Comparison of ENCODE assay signal across 8 mouse cellular contexts in the genomic region with DNA sequence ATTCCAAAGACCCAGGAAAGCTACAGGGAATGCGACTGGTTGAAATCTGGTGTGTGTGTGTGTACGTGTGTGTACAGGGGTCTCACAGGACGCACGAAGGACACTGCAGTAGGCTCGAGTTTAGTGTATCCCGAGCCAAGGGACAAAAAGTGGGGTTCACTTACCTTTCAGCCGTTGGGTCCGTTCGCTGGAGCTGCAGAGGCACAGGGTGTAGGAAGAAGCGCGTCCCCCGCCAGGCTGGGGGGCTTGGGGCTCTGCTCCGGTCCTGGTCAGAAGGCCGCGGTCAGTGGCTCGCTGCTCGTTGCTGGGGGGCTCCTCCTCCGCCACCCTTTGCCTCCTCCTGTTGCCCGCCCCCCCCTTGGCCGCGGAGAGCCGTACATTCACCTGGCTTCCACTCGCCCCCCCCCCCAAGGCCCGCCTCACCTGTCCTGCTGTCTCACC. TPM values are rescaled to one million over a fixed set of nuclear protein-coding genes. Genes with fewer than 3 reads are reported as not detected.
A peak's percentile ranks its signal among the peaks of the same experiment; 100 is the strongest.
DNase-seq lines count a peak whose midpoint lies in the region; ATAC-seq and TF ChIP-seq lines count a peak whose summit lies in the region.
"Had no signal": no experiment of that assay in that cellular context is flagged by ENCODE, and none has a peak within 500 bp of the region (broad histone marks: within the 10 kb centered on the region; RNA-seq: fewer than 3 reads in every experiment).

No protein-coding gene starts in this region.

- TF ChIP-seq CTCF in C2C12 (IDR thresholded peaks at IDR 0.05; ENCODE audit: control insufficient read depth, insufficient read depth, insufficient read length) (no peak), G1E (IDR thresholded peaks at IDR 0.05; ENCODE audit: low read depth, low read length) (no peak)

- no peaks in the 10 kb centered on the region for H3K9me3 ChIP-seq in G1E (replicated peaks)
- H3K9me3 ChIP-seq in embryonic facial prominence, embryonic 11.5 days (replicated peaks; ENCODE audit: control insufficient read depth, low read length): no peaks in the 10 kb centered on the region
- no peaks in the 10 kb centered on the region for H3K9me3 ChIP-seq in hindbrain, embryonic 12.5 days (replicated peaks)
- no peaks in the 10 kb centered on the region for H3K9me3 ChIP-seq in neural tube, embryonic 11.5 days (ENCODE audit: control insufficient read depth, low read length)

- peaks cover 82% of the 10 kb centered on the region for H3K4me1 ChIP-seq in G1E (ENCODE audit: insufficient read depth, low read depth, low read length)
- peaks cover 16% of the 10 kb centered on the region for H3K4me1 ChIP-seq in embryonic facial prominence, embryonic 11.5 days (ENCODE audit: control insufficient read depth, insufficient read depth, low read length)
- peaks cover 62% of the 10 kb centered on the region for H3K4me1 ChIP-seq in hindbrain, embryonic 12.5 days
- H3K4me1 ChIP-seq in neural tube, embryonic 11.5 days (ENCODE audit: control insufficient read depth, insufficient read depth, low read length): peaks cover 37% of the 10 kb centered on the region

- peaks cover 2% of the 10 kb centered on the region for H3K79me3 ChIP-seq in C2C12 (ENCODE audit: low read depth)

- H3K27me3 ChIP-seq in C2C12 (ENCODE audit: control insufficient read depth, insufficient read depth, insufficient read length) (no peaks in the 10 kb centered on the region), G1E (ENCODE audit: insufficient read depth, low read length) (no peaks in the 10 kb centered on the region)
- peaks cover 20% of the 10 kb centered on the region for H3K27me3 ChIP-seq in embryonic facial prominence, embryonic 11.5 days (ENCODE audit: control insufficient read depth, insufficient read depth, low read length)
- peaks cover 46% of the 10 kb centered on the region for H3K27me3 ChIP-seq in hindbrain, embryonic 12.5 days
- peaks cover 14% of the 10 kb centered on the region for H3K27me3 ChIP-seq in neural tube, embryonic 11.5 days (ENCODE audit: control insufficient read depth, insufficient read depth, low read length)

- WGBS in embryonic facial prominence, embryonic 11.5 days: under 1% methylated on average over 21 of the region's 24 CpGs
- 1% methylated on average over 19 of the region's 24 CpGs for WGBS in hindbrain, embryonic 12.5 days
- WGBS in neural tube, embryonic 11.5 days: under 1% methylated on average over 17 of the region's 24 CpGs

- DNase-seq in G1E (ENCODE audit: low spot score) (no peak), liver (peak; percentile 27)
- DNase-seq in embryonic facial prominence, embryonic 11.5 days (ENCODE audit: low spot score): no peak
- peak; percentile 18 for DNase-seq in neural tube, embryonic 11.5 days (ENCODE audit: low spot score)
- no peak for DNase-seq in frontal cortex, postnatal 14 days (ENCODE audit: low spot score in 2 of 2)

- ATAC-seq in G1E (ENCODE audit: extremely low read depth, insufficient number of reproducible peaks, low FRiP score, poor library complexity, severe bottlenecking): no peak
- no peak for ATAC-seq in embryonic facial prominence, embryonic 11.5 days (replicated peaks; ENCODE audit: insufficient number of reproducible peaks, low FRiP score, low TSS enrichment, low read depth)
- no peak for ATAC-seq in hindbrain, embryonic 12.5 days (ENCODE audit: low FRiP score)
- no peak for ATAC-seq in neural tube, embryonic 11.5 days (ENCODE audit: insufficient read depth, low FRiP score, low TSS enrichment)

- peak overlapping the region; percentile 37; the same call in 1 of the 2 replicates for H3K9ac ChIP-seq in embryonic facial prominence, embryonic 11.5 days (replicated peaks; ENCODE audit: low read length)
- H3K9ac ChIP-seq in hindbrain, embryonic 12.5 days: peak overlapping the region; percentile 68
- H3K9ac ChIP-seq in neural tube, embryonic 11.5 days (ENCODE audit: low read length): peak overlapping the region; percentile 39; the same call in 1 of the 2 replicates

- H3K36me3 ChIP-seq in C2C12 (ENCODE audit: control insufficient read depth, insufficient read depth): no peaks in the 10 kb centered on the region
- peaks cover 33% of the 10 kb centered on the region for H3K36me3 ChIP-seq in G1E (replicated peaks)
- no peaks in the 10 kb centered on the region for H3K36me3 ChIP-seq in embryonic facial prominence, embryonic 11.5 days (replicated peaks; ENCODE audit: control insufficient read depth, insufficient read depth, low read depth, low read length)
- no peaks in the 10 kb centered on the region for H3K36me3 ChIP-seq in hindbrain, embryonic 12.5 days
- H3K36me3 ChIP-seq in neural tube, embryonic 11.5 days (ENCODE audit: control insufficient read depth, insufficient read depth, low read length): no peaks in the 10 kb centered on the region

- peak overlapping the region; percentile 61 for H3K4me3 ChIP-seq in C2C12 (ENCODE audit: insufficient read depth, poor library complexity, severe bottlenecking)
- H3K4me3 ChIP-seq in G1E (ENCODE audit: low read depth, low read length): peak overlapping the region; percentile 83
- peak overlapping the region; percentile 43 for H3K4me3 ChIP-seq in embryonic facial prominence, embryonic 11.5 days (ENCODE audit: low read depth, low read length)
- peak overlapping the region; percentile 55 for H3K4me3 ChIP-seq in hindbrain, embryonic 12.5 days
- peak overlapping the region; percentile 48 for H3K4me3 ChIP-seq in neural tube, embryonic 11.5 days (ENCODE audit: low read depth, low read length)

- H3K4me2 ChIP-seq in embryonic facial prominence, embryonic 11.5 days (ENCODE audit: low read depth, low read length): peak overlapping the region; percentile 83
- peak overlapping the region; percentile 100 for H3K4me2 ChIP-seq in hindbrain, embryonic 12.5 days (replicated peaks)
- peak overlapping the region; percentile 99 for H3K4me2 ChIP-seq in neural tube, embryonic 11.5 days (ENCODE audit: low read depth)

- H3K79me2 ChIP-seq in C2C12 (ENCODE audit: control insufficient read depth, insufficient read depth): peaks cover 50% of the 10 kb centered on the region

- H3K27ac ChIP-seq in embryonic facial prominence, embryonic 11.5 days (replicated peaks; ENCODE audit: low read depth, low read length): no peak overlapping the region
- no peak overlapping the region for H3K27ac ChIP-seq in hindbrain, embryonic 12.5 days
- no peak overlapping the region for H3K27ac ChIP-seq in neural tube, embryonic 11.5 days (ENCODE audit: low read depth, low read length)

- peak overlapping the region; percentile 69 for H3ac ChIP-seq in C2C12 (ENCODE audit: control insufficient read depth, insufficient read length, low read depth)

TF ChIP-seq in C2C12, 6 proteins besides CTCF, POLR2A, EP300 and RAD21:
- TF ChIP-seq MYOG (IDR thresholded peaks at IDR 0.05; ENCODE audit: control insufficient read depth, extremely low read depth, insufficient read length) (no peak), CEBPB (IDR thresholded peaks at IDR 0.05; ENCODE audit: low read depth) (no peak), FOSL1 (IDR thresholded peaks at IDR 0.05; ENCODE audit: insufficient read depth, low read length, poor library complexity, severe bottlenecking) (no peak), USF1 (IDR thresholded peaks at IDR 0.05; ENCODE audit: low read depth) (no peak), MYOD1 (IDR thresholded peaks at IDR 0.05; ENCODE audit: control insufficient read depth, insufficient read length, low read depth) (no peak), MAX (IDR thresholded peaks at IDR 0.05) (no peak)

RNA-seq across cellular contexts. Expression of gene Zbtb7b, which starts 1.7 kb away (rescaled TPM):
- polyA plus RNA-seq in C2C12 (2012; fragmentation: generic; extraction: Trizol): 29.5 TPM
- 32.9 and 34.2 TPM in 2 replicates for total RNA-seq in G1E (2014; fragmentation: Nextera tagmentation)
- 23.3 and 31.4 TPM in 2 replicates for total RNA-seq in G1E (2017)
- 123 and 126 TPM in 2 replicates for polyA plus RNA-seq in G1E (2012)
- 0.49 and 1.1 TPM in 2 replicates for polyA plus RNA-seq in embryonic facial prominence, embryonic 11.5 days (2014; fragmentation: Nextera tagmentation; extraction: Ambion mirVana)
- polyA plus RNA-seq in hindbrain, embryonic 12.5 days (2016; fragmentation: Nextera tagmentation; extraction: Ambion mirVana): 0.74 and 0.80 TPM in 2 replicates
- 0.25 and 0.54 TPM in 2 replicates for polyA plus RNA-seq in neural tube, embryonic 11.5 days (2014; fragmentation: Nextera tagmentation; extraction: Ambion mirVana)

RNA-seq across cellular contexts. Expression of gene Lenep, which starts 9.7 kb away (rescaled TPM):
- polyA plus RNA-seq in C2C12 (2012; fragmentation: generic; extraction: Trizol) (not detected), G1E (2012) (0.03 and 0.12 TPM in 2 replicates)
- total RNA-seq in G1E (2014; fragmentation: Nextera tagmentation) (3.7 and 6.7 TPM in 2 replicates), G1E (2017) (0.98 and 1.8 TPM in 2 replicates)
- polyA plus RNA-seq in embryonic facial prominence, embryonic 11.5 days (2014; fragmentation: Nextera tagmentation; extraction: Ambion mirVana): 0.80 TPM in 1 of 2 replicates, not detected in the other
- 1.0 and 1.5 TPM in 2 replicates for polyA plus RNA-seq in hindbrain, embryonic 12.5 days (2016; fragmentation: Nextera tagmentation; extraction: Ambion mirVana)
- 0.13 and 0.73 TPM in 2 replicates for polyA plus RNA-seq in neural tube, embryonic 11.5 days (2014; fragmentation: Nextera tagmentation; extraction: Ambion mirVana)
- polyA plus RNA-seq: large intestine, adult 2 months had no signal

RNA-seq across cellular contexts. Expression of gene Flad1, which starts 18.8 kb away (rescaled TPM):
- polyA plus RNA-seq in C2C12 (2012; fragmentation: generic; extraction: Trizol): 11.0 TPM
- total RNA-seq in G1E (2014; fragmentation: Nextera tagmentation): 19.7 and 22.0 TPM in 2 replicates
- total RNA-seq in G1E (2017): 18.0 and 22.0 TPM in 2 replicates
- polyA plus RNA-seq in G1E (2012): 12.5 and 17.8 TPM in 2 replicates
- 23.8 and 24.4 TPM in 2 replicates for polyA plus RNA-seq in embryonic facial prominence, embryonic 11.5 days (2014; fragmentation: Nextera tagmentation; extraction: Ambion mirVana)
- polyA plus RNA-seq in hindbrain, embryonic 12.5 days (2016; fragmentation: Nextera tagmentation; extraction: Ambion mirVana): 36.1 and 36.9 TPM in 2 replicates
- 29.4 and 30.9 TPM in 2 replicates for polyA plus RNA-seq in neural tube, embryonic 11.5 days (2014; fragmentation: Nextera tagmentation; extraction: Ambion mirVana)

RNA-seq across cellular contexts. Expression of gene Cks1b, which starts 25.3 kb away (rescaled TPM):
- polyA plus RNA-seq in C2C12 (2012; fragmentation: generic; extraction: Trizol) (446 TPM), G1E (2012) (75.1 and 86.2 TPM in 2 replicates)
- total RNA-seq in G1E (2014; fragmentation: Nextera tagmentation) (92.2 and 99.8 TPM in 2 replicates), G1E (2017) (182 and 184 TPM in 2 replicates)
- polyA plus RNA-seq in embryonic facial prominence, embryonic 11.5 days (2014; fragmentation: Nextera tagmentation; extraction: Ambion mirVana): 648 and 668 TPM in 2 replicates
- 249 and 274 TPM in 2 replicates for polyA plus RNA-seq in hindbrain, embryonic 12.5 days (2016; fragmentation: Nextera tagmentation; extraction: Ambion mirVana)
- 432 and 463 TPM in 2 replicates for polyA plus RNA-seq in neural tube, embryonic 11.5 days (2014; fragmentation: Nextera tagmentation; extraction: Ambion mirVana)

RNA-seq across cellular contexts. Expression of gene Shc1, which starts 25.4 kb away (rescaled TPM):
- polyA plus RNA-seq in C2C12 (2012; fragmentation: generic; extraction: Trizol) (86.3 TPM), G1E (2012) (111 and 118 TPM in 2 replicates)
- total RNA-seq in G1E (2014; fragmentation: Nextera tagmentation) (61.7 and 124 TPM in 2 replicates), G1E (2017) (40.9 and 47.6 TPM in 2 replicates)
- polyA plus RNA-seq in embryonic facial prominence, embryonic 11.5 days (2014; fragmentation: Nextera tagmentation; extraction: Ambion mirVana): 43.6 and 53.0 TPM in 2 replicates
- polyA plus RNA-seq in hindbrain, embryonic 12.5 days (2016; fragmentation: Nextera tagmentation; extraction: Ambion mirVana): 54.8 and 61.2 TPM in 2 replicates
- 43.9 and 48.0 TPM in 2 replicates for polyA plus RNA-seq in neural tube, embryonic 11.5 days (2014; fragmentation: Nextera tagmentation; extraction: Ambion mirVana)

Comparison
In these comparisons a context has a peak if more than half of its experiments do, and no peak if none do; other contexts are left out.
1. DNase-seq: peak in liver (single experiment) and neural tube, embryonic 11.5 days (single experiment); none in G1E (single experiment), embryonic facial prominence, embryonic 11.5 days (single experiment) and frontal cortex, postnatal 14 days (0 of 2).
2. RNA of gene Zbtb7b, which starts 1.7 kb away (polyA plus RNA-seq): 123 to 126 TPM in G1E and 29.5 TPM in C2C12 (single experiment); 0.74 to 0.80 TPM in hindbrain, embryonic 12.5 days, 0.49 to 1.1 TPM in embryonic facial prominence, embryonic 11.5 days and 0.25 to 0.54 TPM in neural tube, embryonic 11.5 days; every median in the first group is over 10 times any median in the second.
3. Peak in every context shown above with its lines, with median percentiles within 50 percentile points of each other: H3K4me3 ChIP-seq, H3K4me2 ChIP-seq and H3K9ac ChIP-seq.